In genomic region chr2:117343240-117343624, GRCm38 (mm10) we compare ENCODE assay signal across 9 mouse cellular contexts. TPM values are rescaled to one million over a fixed set of nuclear protein-coding genes. Genes with fewer than 3 reads are reported as not detected.
DNase-seq lines count a peak whose midpoint lies in the region; ATAC-seq lines count a peak whose summit lies in the region.
"Had no signal": no experiment of that assay in that cellular context is flagged by ENCODE, and none has a peak within 500 bp of the region (broad histone marks: within the 10 kb centered on the region; RNA-seq: fewer than 3 reads in every experiment).

No protein-coding gene starts in this region.

- H3K36me3 ChIP-seq in embryonic facial prominence, embryonic 14.5 days (ENCODE audit: control insufficient read depth, insufficient read depth, low read length): no peaks in the 10 kb centered on the region

- intact Hi-C loops in left cerebral cortex, postnatal 14 days (cut with DNase I): loop anchor here (2.0 kb wide), 1 partner anchor 44 kb away; no protein-coding TSS in a partner anchor

- H3K9ac ChIP-seq in embryonic facial prominence, embryonic 14.5 days (ENCODE audit: low read depth, low read length): no peak overlapping the region

- H3K27me3 ChIP-seq in embryonic facial prominence, embryonic 14.5 days (replicated peaks; ENCODE audit: control insufficient read depth, insufficient read depth, low read length): peaks cover 25% of the 10 kb centered on the region

- WGBS in embryonic facial prominence, embryonic 14.5 days: 23% methylated on average over 7 of the region's 7 CpGs

- no peaks in the 10 kb centered on the region for H3K9me3 ChIP-seq in embryonic facial prominence, embryonic 14.5 days (ENCODE audit: control insufficient read depth, low read length)

- H3K4me2 ChIP-seq in embryonic facial prominence, embryonic 14.5 days (ENCODE audit: low read depth, low read length): peak overlapping the region; percentile 97

- H3K4me3 ChIP-seq in embryonic facial prominence, embryonic 14.5 days (ENCODE audit: low read depth, low read length): peak overlapping the region; percentile 56
- H3K4me3 ChIP-seq: myocyte had no signal

- no peak overlapping the region for H3K27ac ChIP-seq in embryonic facial prominence, embryonic 14.5 days (replicated peaks; ENCODE audit: low read depth, low read length)

- 0 out of 2 replicates have a peak, but pooled peaks cover 2% of the 10 kb centered on the region for H3K4me1 ChIP-seq in embryonic facial prominence, embryonic 14.5 days (ENCODE audit: control insufficient read depth, insufficient read depth, low read length)

- DNase-seq in cerebellum, postnatal 10 days: peak; percentile 21 to 31
- no peak for DNase-seq in cerebellum, adult 11-12 months
- DNase-seq in embryonic facial prominence, embryonic 14.5 days (ENCODE audit: low spot score): peak; percentile 33
- DNase-seq in kidney, adult 8-10 months: peak; percentile 6 to 38
- DNase-seq in lung, postnatal 4 days: peak; percentile 18 to 43
- DNase-seq in thymus, postnatal 25 days: peak; percentile 71
- no peak for DNase-seq in left cerebral cortex, postnatal 14 days (ENCODE audit: low spot score in 2 of 2)

- ATAC-seq in embryonic facial prominence, embryonic 14.5 days (ENCODE audit: low read depth): peak; percentile 47; the same call in 1 of the 2 replicates
- ATAC-seq in megakaryocyte-erythroid progenitor cell, adult 5-6 weeks (replicated peaks; ENCODE audit: low FRiP score, low TSS enrichment, poor library complexity, severe bottlenecking): no peak

RNA-seq across cellular contexts. Expression of gene Rasgrp1, which starts 0.4 kb away (rescaled TPM):
- polyA plus RNA-seq in embryonic facial prominence, embryonic 14.5 days (2014; fragmentation: Nextera tagmentation; extraction: Ambion mirVana): 0.97 and 1.9 TPM in 2 replicates
- total RNA-seq in left cerebral cortex, postnatal 14 days (2021): 100 to 1,000 TPM; 271 to 278 TPM
- 2.5 and 8.3 TPM in 2 replicates for total RNA-seq in megakaryocyte-erythroid progenitor cell, adult 5-6 weeks (2014; fragmentation: Nextera tagmentation)
- total RNA-seq in megakaryocyte-erythroid progenitor cell, adult 5-6 weeks (2017): 1.6 TPM in 1 of 2 replicates, not detected in the other
- polyA plus RNA-seq: myocyte had no signal

Comparison
In these comparisons a context has a peak if more than half of its experiments do, and no peak if none do; other contexts are left out.
1. DNase-seq: peak in cerebellum, postnatal 10 days (2 of 2), embryonic facial prominence, embryonic 14.5 days (single experiment), kidney, adult 8-10 months (2 of 2), lung, postnatal 4 days (2 of 2) and thymus, postnatal 25 days (single experiment); none in cerebellum, adult 11-12 months (single experiment) and left cerebral cortex, postnatal 14 days (0 of 2).
2. RNA of gene Rasgrp1, which starts 0.4 kb away (total RNA-seq): 271 to 278 TPM in left cerebral cortex, postnatal 14 days; 1.6 to 8.3 TPM in megakaryocyte-erythroid progenitor cell, adult 5-6 weeks; every median in the first group is over 10 times any median in the second.